Comparison of ENCODE assay signal across 8 mouse cellular contexts in the genomic region with DNA sequence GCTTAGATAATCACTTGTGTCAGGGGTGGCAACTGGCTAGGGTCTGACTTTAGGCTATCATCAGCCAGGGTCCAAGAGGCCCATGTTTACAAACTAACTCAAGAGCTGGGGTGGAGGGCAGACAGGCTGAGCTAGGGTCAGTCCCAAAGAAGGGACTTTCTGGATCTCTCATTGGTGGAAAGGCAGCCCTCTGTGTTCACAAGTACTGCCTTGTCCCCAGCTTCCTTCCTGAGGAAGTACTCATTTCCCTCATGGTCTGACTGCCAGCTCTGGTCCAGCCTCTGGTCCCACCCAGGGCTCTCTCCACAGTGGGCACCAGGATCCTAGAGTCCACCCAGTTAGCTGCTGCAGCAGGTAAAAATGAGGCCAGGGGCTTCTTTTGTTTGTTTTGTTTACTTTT. TPM values are rescaled to one million over a fixed set of nuclear protein-coding genes. Genes with fewer than 3 reads are reported as not detected.
DNase-seq lines count a peak whose midpoint lies in the region; ATAC-seq and TF ChIP-seq lines count a peak whose summit lies in the region.

No protein-coding gene starts in this region.

- DNase-seq in 416B (ENCODE audit: low read depth) (peak; percentile 87), MN1 (ENCODE audit: low spot score) (no peak)
- peak; percentile 54 to 55 for DNase-seq in heart, postnatal 36 days
- DNase-seq in skeletal muscle tissue, adult 2 months (ENCODE audit: low read depth, low spot score), result peak; percentile 43
- no peak for DNase-seq in urinary bladder, postnatal 36 days (ENCODE audit: low spot score in 2 of 2)
- DNase-seq in layer of hippocampus, adult 9-11 months, result no peak

- peak overlapping the region; percentile 22 for H3K27ac ChIP-seq in bone marrow macrophage, adult 2 months (ENCODE audit: insufficient read depth, low read depth, low read length)
- H3K27ac ChIP-seq in limb, embryonic 15.5 days, result peak overlapping the region; percentile 71

- H3K36me3 ChIP-seq in limb, embryonic 15.5 days, result peaks cover 65% of the 10 kb centered on the region

- no peaks in the 10 kb centered on the region for H3K9me3 ChIP-seq in limb, embryonic 15.5 days

- H3K4me3 ChIP-seq in bone marrow macrophage, adult 2 months (ENCODE audit: insufficient read depth, low read length), result no peak overlapping the region
- no peak overlapping the region for H3K4me3 ChIP-seq in limb, embryonic 15.5 days

- intact Hi-C loops in heart, postnatal 36 days (cut with DNase I), result loop anchor here (1.0 kb wide), 2 partner anchors 100 to 112 kb away; no protein-coding TSS in a partner anchor

- no peak overlapping the region for H3K9ac ChIP-seq in limb, embryonic 15.5 days

- H3K4me2 ChIP-seq in limb, embryonic 15.5 days, result no peak overlapping the region

- no peak for TF ChIP-seq CTCF in bone marrow macrophage, adult 2 months (IDR thresholded peaks at IDR 0.05; ENCODE audit: low read depth, low read length)

- ATAC-seq in limb, embryonic 15.5 days (ENCODE audit: insufficient number of reproducible peaks, low FRiP score, low TSS enrichment, low read depth), result no peak

- H3K27me3 ChIP-seq in limb, embryonic 15.5 days, result no peaks in the 10 kb centered on the region

- no peak for TF ChIP-seq POLR2A in bone marrow macrophage, adult 2 months (IDR thresholded peaks at IDR 0.05; ENCODE audit: borderline replicate concordance, low read depth, low read length)

- peaks cover 5% of the 10 kb centered on the region for H3K4me1 ChIP-seq in bone marrow macrophage, adult 2 months (ENCODE audit: control insufficient read depth, insufficient read depth, low read length)
- no peaks in the 10 kb centered on the region for H3K4me1 ChIP-seq in limb, embryonic 15.5 days

RNA-seq across cellular contexts. Expression of gene Gtf2i, which starts 60.0 kb away (rescaled TPM):
- polyA plus RNA-seq in bone marrow macrophage, adult 2 months (2012; ENCODE audit: insufficient read depth, insufficient read length, missing spikeins), result 64.3 and 67.3 TPM in 2 replicates
- 100 to 1,000 TPM; 201 to 208 TPM for total RNA-seq in heart, postnatal 36 days (2021)
- polyA plus RNA-seq in limb, embryonic 15.5 days (2015; fragmentation: Nextera tagmentation; extraction: Ambion mirVana), result 164 and 170 TPM in 2 replicates

Comparison
In these comparisons a context has a peak if more than half of its experiments do, and no peak if none do; other contexts are left out.
1. DNase-seq: peak in 416B (single experiment), heart, postnatal 36 days (2 of 2) and skeletal muscle tissue, adult 2 months (single experiment); none in urinary bladder, postnatal 36 days (0 of 2), MN1 (single experiment) and layer of hippocampus, adult 9-11 months (single experiment).